Mouse (Mus musculus) neural tube, embryonic 14.5 days (tissue): ENCODE data around the gene Gm3238. TPM values are rescaled to one million over a fixed set of nuclear protein-coding genes. Genes with fewer than 3 reads are reported as not detected.
"Not testable (repeated sequence)": the region's sequence is repeated elsewhere in the genome, so short reads cannot be mapped to it uniquely, and the experiment has no call there.

ENCODE experiments used
- ATAC-seq: fragments of 200-750 bp; cut with Nextera tagmentation; 2 replicates; pipeline ENCODE4 v1.8.0; 2017; ENCODE audit warnings: low read depth, mild to moderate bottlenecking, moderate TSS enrichment, moderate library complexity
- H3K27ac ChIP-seq: fragments of 300-500 bp; sonication (generic); 2 replicates; pipeline ENCODE4 v1.5.1; 2014; ENCODE audit warnings: low read depth, mild to moderate bottlenecking, control low read depth, low read length, moderate library complexity, mixed read lengths
- H3K27me3 ChIP-seq: fragments of 300-500 bp; sonication (generic); 2 replicates; pipeline ENCODE4 v1.6.1; 2014; ENCODE audit warnings: low read length; ENCODE audit not compliant: control insufficient read depth, insufficient read depth
- H3K36me3 ChIP-seq: fragments of 300-500 bp; sonication (generic); 2 replicates; pipeline ENCODE4 v1.6.1; 2014; ENCODE audit warnings: low read length, mixed read lengths; ENCODE audit not compliant: control insufficient read depth, insufficient read depth
- H3K4me1 ChIP-seq: fragments of 300-500 bp; sonication (generic); 2 replicates; pipeline ENCODE4 v1.6.1; 2014; ENCODE audit warnings: low read length; ENCODE audit not compliant: control insufficient read depth, insufficient read depth
- H3K4me2 ChIP-seq: fragments of 300-500 bp; sonication (generic); 2 replicates; pipeline ENCODE4 v1.6.1; 2014; ENCODE audit warnings: mild to moderate bottlenecking, low read depth, low read length, control low read depth
- H3K4me3 ChIP-seq: fragments of 300-500 bp; sonication (generic); 2 replicates; pipeline ENCODE4 v1.5.1; 2014; ENCODE audit warnings: low read depth, low read length, control low read depth, mixed read lengths
- H3K9ac ChIP-seq: fragments of 300-500 bp; sonication (generic); replicated peaks from 2 replicates; pipeline ENCODE4 v1.6.1; 2014; ENCODE audit warnings: low read depth, mild to moderate bottlenecking, control low read depth, low read length, mixed read lengths
- H3K9me3 ChIP-seq: fragments of 300-500 bp; sonication (generic); 2 replicates; pipeline ENCODE4 v1.6.1; 2016; ENCODE audit warnings: low read length; ENCODE audit not compliant: control insufficient read depth
- WGBS: fragments of 180-500 bp; shearing (Covaris S2); extraction: QIAGEN DNeasy Blood & Tissue Kit; methylation state at CpG from one replicate; pipeline ENCODE4 v1.1.7; 2014; 5-methylcytosine and 5-hydroxymethylcytosine counted together
- polyA plus RNA-seq: library from polyadenylated mRNA; unstranded; fragments of >200 nt; fragmentation: Nextera tagmentation; extraction: Ambion mirVana; gene quantifications from 2 replicates; pipeline ENCODE4 v1.2.1, GENCODE M21; 2014

Gm3238 gene
- polyA plus RNA-seq, 1 experiment from 2014 or later: not detected

GRCm38 (mm10) chr10:77797677-77798076 is 26.6 kb upstream of the Gm3238 start:
- Histone ChIP-seq H3K9me3 (no peaks in the 10 kb centered on the region), H3K4me1 (no peaks in the 10 kb centered on the region), H3K9ac (no peak overlapping the region), H3K36me3 (no peaks in the 10 kb centered on the region), H3K4me2 (no peak overlapping the region), H3K27me3 (no peaks in the 10 kb centered on the region), H3K27ac (no peak overlapping the region), H3K4me3 (no peak overlapping the region)
- 16% methylated on average over 3 of the region's 3 CpGs for WGBS
- ATAC-seq: no peak

- H3K27me3 ChIP-seq: no peaks in the 10 kb centered on the region
- H3K4me3 ChIP-seq: no peak within 1 kb of the TSS
- H3K36me3 ChIP-seq: no peaks in the 10 kb centered on the region
- no peak for ATAC-seq
- H3K9ac ChIP-seq: no peak within 1 kb of the TSS
- WGBS: 60% methylated on average over 2 of the region's 2 CpGs
- H3K9me3 ChIP-seq: no peaks in the 10 kb centered on the region
- H3K4me2 ChIP-seq: no peak within 1 kb of the TSS
- no peak within 1 kb of the TSS for H3K27ac ChIP-seq
- no peaks in the 10 kb centered on the region for H3K4me1 ChIP-seq
Observed at GRCm38 (mm10) chr10:77794976-77795375, 23.9 kb upstream of the Gm3238 start, which contains the start of gene Gm9639. Gm9639 (minus strand) TSS chr10:77795076.

DNA sequence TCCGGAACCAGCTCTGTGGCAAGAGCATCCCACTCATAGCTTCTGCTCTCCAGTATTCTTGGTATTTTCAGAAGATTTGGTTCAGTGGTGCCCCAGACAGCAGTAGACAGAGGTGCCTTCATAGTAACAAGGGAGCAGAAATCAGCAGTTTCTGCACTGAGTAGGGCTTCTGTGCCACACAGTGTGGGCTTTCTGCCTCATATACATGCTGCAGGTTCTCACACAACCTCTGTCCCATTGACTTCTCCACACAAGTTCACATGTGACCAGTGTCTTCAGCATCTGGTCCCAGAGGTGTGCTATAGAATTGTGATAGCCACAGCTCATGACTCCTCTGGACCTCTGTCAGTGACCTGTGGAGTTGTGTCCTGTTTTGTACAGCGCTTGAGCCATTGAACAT is 17.5 kb upstream of the Gm3238 start:
- no peak overlapping the region for H3K27ac ChIP-seq
- H3K9ac ChIP-seq: no peak overlapping the region
- WGBS: 83% methylated on average over 2 of the region's 2 CpGs
- no peak overlapping the region for H3K4me3 ChIP-seq
- H3K36me3 ChIP-seq: no peaks in the 10 kb centered on the region
- no peaks in the 10 kb centered on the region for H3K4me1 ChIP-seq
- H3K4me2 ChIP-seq: no peak overlapping the region
- H3K9me3 ChIP-seq: no peaks in the 10 kb centered on the region
- no peaks in the 10 kb centered on the region for H3K27me3 ChIP-seq
- ATAC-seq: no peak

GRCm38 (mm10) chr10:77787876-77788275 is 16.8 kb upstream of the Gm3238 start, which contains the start of gene Gm7137:
Gm7137 (minus strand) TSS chr10:77788200.
- not testable (repeated sequence) for H3K9ac ChIP-seq, H3K36me3 ChIP-seq, H3K27me3 ChIP-seq, H3K27ac ChIP-seq, ATAC-seq, H3K9me3 ChIP-seq, H3K4me1 ChIP-seq, H3K4me2 ChIP-seq, H3K4me3 ChIP-seq
- WGBS: no CpG with 5 or more reads among the region's 1 CpGs

- not testable (repeated sequence) for H3K9ac ChIP-seq, H3K4me2 ChIP-seq, H3K9me3 ChIP-seq, H3K4me1 ChIP-seq, H3K27ac ChIP-seq, H3K36me3 ChIP-seq, H3K4me3 ChIP-seq, ATAC-seq, H3K27me3 ChIP-seq
- 100% methylated on average over 1 of the region's 3 CpGs for WGBS
Observed at GRCm38 (mm10) chr10:77783396-77783795, 12.3 kb upstream of the Gm3238 start.

DNA sequence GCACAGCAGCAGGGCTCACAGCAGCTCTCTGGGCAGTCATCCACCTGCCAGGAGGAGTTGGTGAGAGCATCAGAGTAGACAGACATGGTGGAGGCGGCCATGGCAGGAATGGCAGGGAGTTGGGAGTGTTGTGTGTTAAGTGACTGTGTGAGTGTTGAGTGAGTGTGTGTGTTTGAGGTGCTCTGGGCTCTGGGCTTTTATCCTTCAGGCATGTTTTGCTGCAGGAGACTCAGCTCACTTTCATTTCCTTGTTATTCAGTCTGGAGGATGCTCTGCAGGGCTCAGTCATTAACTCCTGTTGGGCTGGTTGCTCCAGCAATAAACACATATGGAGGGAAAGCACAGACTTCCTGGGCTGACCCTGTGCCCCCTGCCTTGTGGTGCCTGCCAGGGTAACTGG is 11.3 kb upstream of the Gm3238 start, which contains the start of gene Gm3250:
Gene Gm3250 (minus strand): TSS at position 101 of the 400 bp plus-strand sequence.
- H3K4me3 ChIP-seq, H3K9ac ChIP-seq, H3K27ac ChIP-seq, H3K27me3 ChIP-seq, H3K4me2 ChIP-seq, H3K36me3 ChIP-seq, H3K4me1 ChIP-seq, ATAC-seq, H3K9me3 ChIP-seq: not testable (repeated sequence)
- WGBS: 40% methylated on average over 1 of the region's 1 CpGs

DNA sequence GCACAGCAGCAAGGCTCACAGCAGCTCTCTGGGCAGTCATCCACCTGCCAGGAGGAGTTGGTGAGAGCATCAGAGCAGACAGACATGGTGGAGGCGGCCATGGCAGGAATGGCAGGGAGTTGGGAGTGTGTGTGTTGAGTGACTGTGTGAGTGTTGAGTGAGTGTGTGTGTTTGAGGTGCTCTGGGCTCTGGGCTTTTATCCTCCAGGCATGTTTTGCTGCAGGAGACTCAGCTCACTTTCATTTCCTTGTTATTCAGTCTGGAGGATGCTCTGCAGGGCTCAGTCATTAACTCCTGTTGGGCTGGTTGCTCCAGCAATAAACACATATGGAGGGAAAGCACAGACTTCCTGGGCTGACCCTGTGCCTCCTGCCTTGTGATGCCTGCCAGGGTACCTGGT is 5.7 kb upstream of the Gm3238 start, which contains the start of gene Gm7138:
Gene Gm7138 (minus strand): TSS at position 101 of the 400 bp plus-strand sequence.
- not testable (repeated sequence) for H3K27me3 ChIP-seq, H3K4me2 ChIP-seq, ATAC-seq, H3K9me3 ChIP-seq, H3K4me1 ChIP-seq, H3K36me3 ChIP-seq, H3K9ac ChIP-seq, H3K4me3 ChIP-seq, H3K27ac ChIP-seq
- WGBS: 40% methylated on average over 1 of the region's 1 CpGs

- H3K27ac ChIP-seq, H3K27me3 ChIP-seq, H3K4me3 ChIP-seq, H3K4me1 ChIP-seq, ATAC-seq, H3K9me3 ChIP-seq, H3K36me3 ChIP-seq, H3K9ac ChIP-seq, H3K4me2 ChIP-seq: not testable (repeated sequence)
- 75% methylated on average over 1 of the region's 3 CpGs for WGBS
Observed at GRCm38 (mm10) chr10:77772142-77772541, 1.0 kb upstream of the Gm3238 start.

GRCm38 (mm10) chr10:77769727-77770126 is 1.4 kb downstream of the Gm3238 start:
- no peak for ATAC-seq
- no peak overlapping the region for H3K27ac ChIP-seq
- WGBS: 85% methylated on average over 1 of the region's 1 CpGs

More at GRCm38 (mm10) chr10:77769727-77770126, 1.4 kb downstream of the Gm3238 start:
- H3K36me3 ChIP-seq: no peaks in the 10 kb centered on the region
- H3K9me3 ChIP-seq: no peaks in the 10 kb centered on the region
- H3K27me3 ChIP-seq: no peaks in the 10 kb centered on the region
- no peak overlapping the region for H3K9ac ChIP-seq
- H3K4me2 ChIP-seq: no peak overlapping the region
- no peaks in the 10 kb centered on the region for H3K4me1 ChIP-seq
- no peak overlapping the region for H3K4me3 ChIP-seq
